Mouse (Mus musculus) heart, postnatal 0 days (tissue): ENCODE results near the gene Tifa.

ENCODE experiments used
- CTCF ChIP-seq: IDR thresholded peaks from 2 replicates; pipeline ENCODE4 v1.5.1; 2016; ENCODE audit warnings: antibody characterized with exemption, control low read depth, low read depth
- EP300 ChIP-seq: IDR thresholded peaks from 2 replicates; pipeline ENCODE4 v1.6.1; 2016; ENCODE audit warnings: antibody characterized with exemption, low read depth

- TF ChIP-seq CTCF, result no peak
- no peak for TF ChIP-seq EP300
Observed at GRCm38 (mm10) chr3:127807846-127808245, 18.2 kb downstream of the Tifa start.
